Mouse (Mus musculus) intestine, postnatal 0 days (tissue): ENCODE data around the gene Ddx41. TPM values are rescaled to one million over a fixed set of nuclear protein-coding genes. Genes with fewer than 3 reads are reported as not detected.

Experiments used
- ATAC-seq: fragments of 200-750 bp; cut with Nextera tagmentation; 2 replicates; pipeline ENCODE4 v1.8.0; 2017; ENCODE audit warnings: mild to moderate bottlenecking, moderate TSS enrichment, moderate library complexity
- H3K27ac ChIP-seq: fragments of 300-500 bp; sonication (generic); 2 replicates; pipeline ENCODE4 v1.5.1; 2014; ENCODE audit warnings: mild to moderate bottlenecking, low read depth, low read length, moderate library complexity
- H3K27me3 ChIP-seq: fragments of 300-500 bp; sonication (generic); replicated peaks from 2 replicates; pipeline ENCODE4 v1.6.1; 2014; ENCODE audit warnings: low read length, mixed read lengths; ENCODE audit not compliant: control insufficient read depth, insufficient read depth
- H3K36me3 ChIP-seq: fragments of 300-500 bp; sonication (generic); 2 replicates; pipeline ENCODE4 v1.6.1; 2014; ENCODE audit warnings: mild to moderate bottlenecking, moderate library complexity; ENCODE audit not compliant: control insufficient read depth, insufficient read depth
- H3K4me1 ChIP-seq: fragments of 300-500 bp; sonication (generic); replicated peaks from 2 replicates; pipeline ENCODE4 v1.6.1; 2014; ENCODE audit warnings: antibody characterized with exemption, low read length, mixed read lengths; ENCODE audit not compliant: control insufficient read depth, insufficient read depth
- H3K4me2 ChIP-seq: fragments of 300-500 bp; sonication (generic); replicated peaks from 2 replicates; pipeline ENCODE4 v1.6.1; 2014; ENCODE audit warnings: low read depth, mild to moderate bottlenecking, moderate library complexity
- H3K4me3 ChIP-seq: fragments of 300-500 bp; sonication (generic); 2 replicates; pipeline ENCODE4 v1.5.1; 2014; ENCODE audit warnings: low read depth, low read length
- H3K9ac ChIP-seq: fragments of 300-500 bp; sonication (generic); 2 replicates; pipeline ENCODE4 v1.6.1; 2014; ENCODE audit warnings: mild to moderate bottlenecking, low read depth, low read length
- H3K9me3 ChIP-seq: fragments of 300-500 bp; sonication (generic); 2 replicates; pipeline ENCODE4 v1.6.1; 2016; ENCODE audit warnings: mixed run types; ENCODE audit not compliant: control insufficient read depth
- CTCF ChIP-seq: sonication (generic); IDR thresholded peaks from 2 replicates; pipeline ENCODE4 v1.5.1; 2016; ENCODE audit warnings: low read depth, mild to moderate bottlenecking, control low read depth, antibody characterized with exemption, moderate library complexity
- WGBS: fragments of 180-500 bp; shearing (Covaris S2); extraction: QIAGEN DNeasy Blood & Tissue Kit; methylation state at CpG from one replicate; pipeline ENCODE4 v1.1.7; 2014; 5-methylcytosine and 5-hydroxymethylcytosine counted together
- polyA plus RNA-seq: library from polyadenylated mRNA; unstranded; fragments of >200 nt; fragmentation: Nextera tagmentation; extraction: Ambion mirVana; gene quantifications from 2 replicates; pipeline ENCODE4 v1.2.1, GENCODE M21; 2015

Ddx41 gene
- polyA plus RNA-seq, 1 experiment from 2014 or later: 23.2 TPM

DNA sequence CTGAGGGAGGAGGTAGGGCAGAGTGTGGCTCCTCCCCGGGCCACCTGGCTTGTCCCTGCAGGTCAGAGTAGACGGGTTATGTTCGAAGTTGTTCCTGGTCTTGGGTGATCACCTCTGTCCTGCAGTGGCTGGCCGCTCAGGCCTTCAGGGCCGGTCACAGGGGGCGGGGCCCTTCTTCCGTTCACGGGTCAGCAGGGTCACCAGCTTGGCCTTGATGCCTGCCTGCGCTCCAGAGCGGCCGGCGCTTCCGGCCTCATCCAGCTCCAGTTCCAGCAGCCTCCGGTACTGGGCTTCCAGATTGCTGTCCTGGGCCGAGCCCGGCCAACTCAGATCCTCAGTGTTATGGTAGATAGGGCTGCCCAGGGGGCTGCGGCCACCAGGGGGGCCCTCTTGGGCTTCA, 13.2 kb downstream of the Ddx41 start:
- WGBS: 64% methylated on average over 17 of the region's 17 CpGs
- H3K9ac ChIP-seq: no peak overlapping the region

GRCm38 (mm10) chr13:55522730-55523129, 13.7 kb downstream of the Ddx41 start:
- no peak for TF ChIP-seq CTCF
- H3K4me2 ChIP-seq: no peak overlapping the region
- ATAC-seq: no peak
- H3K4me3 ChIP-seq: no peak overlapping the region
- H3K27ac ChIP-seq: no peak overlapping the region
- no peaks in the 10 kb centered on the region for H3K27me3 ChIP-seq
- no peaks in the 10 kb centered on the region for H3K9me3 ChIP-seq
- WGBS: 69% methylated on average over 8 of the region's 8 CpGs
- no peak overlapping the region for H3K9ac ChIP-seq
- no peaks in the 10 kb centered on the region for H3K36me3 ChIP-seq
- H3K4me1 ChIP-seq: no peaks in the 10 kb centered on the region

More for the DNA sequence above, 13.2 kb downstream of the Ddx41 start:
- Histone ChIP-seq H3K4me1 (no peaks in the 10 kb centered on the region), H3K4me2 (no peak overlapping the region), H3K36me3 (no peaks in the 10 kb centered on the region), H3K4me3 (no peak overlapping the region), H3K27me3 (no peaks in the 10 kb centered on the region), H3K27ac (no peak overlapping the region), H3K9me3 (no peaks in the 10 kb centered on the region)
- ATAC-seq: no peak
- TF ChIP-seq CTCF: no peak

GRCm38 (mm10) chr13:55519606-55520005, 16.9 kb downstream of the Ddx41 start:
- no peaks in the 10 kb centered on the region for H3K4me1 ChIP-seq
- H3K36me3 ChIP-seq: no peaks in the 10 kb centered on the region
- H3K9ac ChIP-seq: no peak overlapping the region
- no peak for ATAC-seq
- WGBS: 72% methylated on average over 4 of the region's 4 CpGs
- no peak for TF ChIP-seq CTCF
- no peaks in the 10 kb centered on the region for H3K27me3 ChIP-seq
- no peaks in the 10 kb centered on the region for H3K9me3 ChIP-seq
- H3K4me2 ChIP-seq: no peak overlapping the region
- H3K27ac ChIP-seq: no peak overlapping the region
- H3K4me3 ChIP-seq: no peak overlapping the region

- TF ChIP-seq CTCF: peak; percentile 94
- no peak for ATAC-seq
- 4% methylated on average over 5 of the region's 5 CpGs for WGBS
These were observed 19.5 kb downstream of the Ddx41 start for GRCm38 (mm10) chr13:55516955-55517354.

GRCm38 (mm10) chr13:55513828-55514227, 22.6 kb downstream of the Ddx41 start:
- Histone ChIP-seq H3K27ac (no peak overlapping the region), H3K27me3 (no peaks in the 10 kb centered on the region), H3K9me3 (no peaks in the 10 kb centered on the region), H3K4me2 (peak overlapping the region; percentile 95), H3K9ac (no peak overlapping the region), H3K4me1 (peaks cover 7% of the 10 kb centered on the region), H3K36me3 (peaks cover 14% of the 10 kb centered on the region; the same call in 1 of the 2 replicates), H3K4me3 (peak overlapping the region; percentile 85)
- 41% methylated on average over 9 of the region's 9 CpGs for WGBS
- no peak for ATAC-seq
- TF ChIP-seq CTCF: no peak

More at GRCm38 (mm10) chr13:55516955-55517354, 19.5 kb downstream of the Ddx41 start:
- Histone ChIP-seq H3K4me2 (no peak overlapping the region), H3K4me3 (no peak overlapping the region), H3K27ac (no peak overlapping the region), H3K9ac (no peak overlapping the region), H3K36me3 (no peaks in the 10 kb centered on the region), H3K4me1 (no peaks in the 10 kb centered on the region), H3K27me3 (no peaks in the 10 kb centered on the region), H3K9me3 (no peaks in the 10 kb centered on the region)

GRCm38 (mm10) chr13:55513111-55513748, 23.2 kb downstream of the Ddx41 start, which contains the start of gene Pdlim7:
Gene Pdlim7 (minus strand): TSS chr13:55513676.
- TF ChIP-seq CTCF: peak; percentile 94
- Histone ChIP-seq H3K4me1 (peaks cover 7% of the 10 kb centered on the region), H3K9ac (peak within 1 kb of the TSS; percentile 77), H3K36me3 (peaks cover 20% of the 10 kb centered on the region), H3K4me3 (peak within 1 kb of the TSS; percentile 85), H3K27ac (peak within 1 kb of the TSS; percentile 80), H3K4me2 (peak within 1 kb of the TSS; percentile 95), H3K27me3 (no peaks in the 10 kb centered on the region), H3K9me3 (no peaks in the 10 kb centered on the region)
- under 1% methylated on average over 52 of the region's 55 CpGs for WGBS
- peak; percentile 68 for ATAC-seq
